ENCODE assay signal across 18 mouse cellular contexts in the genomic region with DNA sequence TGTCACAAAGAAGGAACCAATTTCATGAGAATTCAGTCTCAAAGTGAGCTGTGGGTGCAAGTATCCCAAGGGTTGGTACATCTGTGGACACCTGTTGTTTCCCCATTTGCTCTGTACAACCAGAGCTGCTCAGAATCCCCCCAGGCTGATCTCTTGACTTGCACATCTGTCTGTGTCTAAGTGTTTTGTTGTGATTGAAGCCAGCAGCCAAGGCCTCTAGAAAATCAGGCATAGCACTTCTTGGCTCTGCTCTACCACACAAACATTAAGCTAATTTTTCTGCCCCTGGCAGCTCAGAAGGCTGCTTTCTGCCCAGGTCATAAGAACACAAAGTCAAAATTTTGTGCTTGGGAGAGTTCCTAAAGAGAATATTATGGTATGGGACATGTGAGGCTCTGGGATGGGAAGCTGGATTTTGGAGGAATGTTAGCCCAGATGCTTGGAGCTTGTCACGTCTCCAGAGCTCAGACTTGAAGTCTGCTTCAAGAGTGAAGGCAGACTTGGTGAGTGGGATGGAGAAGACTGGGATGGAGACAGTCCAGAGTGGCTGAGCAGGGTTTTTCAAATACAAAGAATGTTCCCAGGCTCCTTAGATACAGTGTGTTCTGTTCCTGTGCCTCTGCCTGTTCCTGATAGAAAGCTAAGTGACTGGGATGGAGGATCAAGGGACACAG.
"Had no signal": no experiment of that assay in that cellular context is flagged by ENCODE, and none has a peak within 500 bp of the region (broad histone marks: within the 10 kb centered on the region; RNA-seq: fewer than 3 reads in every experiment).

No protein-coding gene starts in this region.

- H3K4me2 ChIP-seq: liver, embryonic 11.5 days; liver, embryonic 15.5 days; lung, embryonic 14.5 days; neural tube, embryonic 15.5 days had no signal

- H3K4me1 ChIP-seq: limb, embryonic 13.5 days; liver, embryonic 15.5 days; midbrain, embryonic 10.5 days; neural tube, embryonic 15.5 days had no signal

- H3K9ac ChIP-seq: limb, embryonic 13.5 days; liver, embryonic 15.5 days; lung, embryonic 14.5 days; neural tube, embryonic 15.5 days had no signal

- H3K4me3 ChIP-seq: limb, embryonic 13.5 days; liver, embryonic 15.5 days; midbrain, embryonic 10.5 days; myocyte; neural tube, embryonic 15.5 days had no signal

- H3K27ac ChIP-seq: limb, embryonic 13.5 days; liver, embryonic 15.5 days; midbrain, embryonic 10.5 days; neural tube, embryonic 15.5 days had no signal

- H3K27me3 ChIP-seq: limb, embryonic 13.5 days; neural tube, embryonic 15.5 days had no signal

- H3K36me3 ChIP-seq: limb, embryonic 13.5 days; liver, embryonic 15.5 days; midbrain, embryonic 10.5 days; neural tube, embryonic 15.5 days had no signal

- H3K9me3 ChIP-seq: limb, embryonic 13.5 days; liver, embryonic 15.5 days; midbrain, embryonic 10.5 days; neural tube, embryonic 15.5 days had no signal

- DNase-seq: kidney, adult 8-10 months; kidney, postnatal 36 days; layer of hippocampus, adult 9-11 months; layer of hippocampus, postnatal 36 days; lung, embryonic 14.5 days; lung, postnatal 10 days; lung, postnatal 4 days; midbrain, embryonic 14.5 days; right cerebral cortex, adult 18-20 months; spleen, adult 18-20 months; thymus, adult 2 months; thymus, postnatal 25 days had no signal
